Mouse (Mus musculus) MEL (cell line): ENCODE measurements around the gene Ddx6.
A peak's percentile ranks its signal among the peaks of the same experiment; 100 is the strongest.

Source experiments
- CTCF ChIP-seq, 3 experiments: IDR thresholded peaks in 2 of 3; conservative IDR thresholded peaks in 1 of 3; 2 replicates each; pipeline ENCODE4 v1.5.1; 2011 to 2012; ENCODE audit warnings: low read length in 3 of 3, low read depth in 2 of 3, mild to moderate bottlenecking in 2 of 3, improper control_type of control experiment in 1 of 3, inconsistent platforms in 1 of 3, mixed read lengths in 1 of 3, moderate library complexity in 1 of 3; ENCODE audit not compliant: control insufficient read depth in 1 of 3, insufficient read depth in 1 of 3, poor library complexity in 1 of 3, severe bottlenecking in 1 of 3
- EP300 ChIP-seq, 2 experiments: IDR thresholded peaks; 2 replicates each; pipeline ENCODE4 v1.6.1; 2011; ENCODE audit warnings: improper control_type of control experiment in 2 of 2, low read length in 2 of 2, low read depth in 1 of 2, mild to moderate bottlenecking in 1 of 2
- KAT2A ChIP-seq: conservative IDR thresholded peaks from 2 replicates; pipeline ENCODE4 v1.6.1; 2012; ENCODE audit warnings: low read depth, low read length, improper control_type of control experiment, inconsistent platforms
- MAX ChIP-seq: IDR thresholded peaks from 2 replicates; pipeline ENCODE4 v1.6.1; 2011; ENCODE audit warnings: low read length, improper control_type of control experiment
- MAZ ChIP-seq: IDR thresholded peaks from 2 replicates; pipeline ENCODE4 v1.6.1; 2012; ENCODE audit warnings: low read depth, mild to moderate bottlenecking, inconsistent platforms, low read length, improper control_type of control experiment
- NRF1 ChIP-seq: IDR thresholded peaks from 2 replicates; pipeline ENCODE4 v1.6.1; 2014; ENCODE audit warnings: low read depth, mild to moderate bottlenecking, inconsistent platforms, low read length, improper control_type of control experiment, moderate library complexity; ENCODE audit not compliant: poor library complexity, insufficient read depth, severe bottlenecking
- POLR2A ChIP-seq, 2 experiments: IDR thresholded peaks; 2 replicates each; pipeline ENCODE4 v1.6.1; 2011 to 2012; ENCODE audit warnings: low read length in 2 of 2, mild to moderate bottlenecking in 2 of 2, control low read depth in 1 of 2, improper control_type of control experiment in 1 of 2, low read depth in 1 of 2, moderate library complexity in 1 of 2; ENCODE audit not compliant: control insufficient read depth in 1 of 2, insufficient read depth in 1 of 2, poor library complexity in 1 of 2
- RCOR1 ChIP-seq: IDR thresholded peaks from 2 replicates; pipeline ENCODE4 v1.6.1; 2012; ENCODE audit warnings: low read depth, mild to moderate bottlenecking, inconsistent platforms, low read length, improper control_type of control experiment
- SMC3 ChIP-seq: IDR thresholded peaks from 2 replicates; pipeline ENCODE4 v1.6.1; 2011; ENCODE audit warnings: low read depth, low read length, improper control_type of control experiment
- TCF12 ChIP-seq: IDR thresholded peaks from 2 replicates; pipeline ENCODE4 v1.6.1; 2014; ENCODE audit warnings: low read depth, mild to moderate bottlenecking, inconsistent platforms, low read length, improper control_type of control experiment, moderate library complexity
- UBTF ChIP-seq: IDR thresholded peaks from 2 replicates; pipeline ENCODE4 v1.6.1; 2012; ENCODE audit warnings: low read depth, mild to moderate bottlenecking, inconsistent platforms, low read length, improper control_type of control experiment, moderate library complexity, borderline replicate concordance; ENCODE audit not compliant: insufficient read depth

DNA sequence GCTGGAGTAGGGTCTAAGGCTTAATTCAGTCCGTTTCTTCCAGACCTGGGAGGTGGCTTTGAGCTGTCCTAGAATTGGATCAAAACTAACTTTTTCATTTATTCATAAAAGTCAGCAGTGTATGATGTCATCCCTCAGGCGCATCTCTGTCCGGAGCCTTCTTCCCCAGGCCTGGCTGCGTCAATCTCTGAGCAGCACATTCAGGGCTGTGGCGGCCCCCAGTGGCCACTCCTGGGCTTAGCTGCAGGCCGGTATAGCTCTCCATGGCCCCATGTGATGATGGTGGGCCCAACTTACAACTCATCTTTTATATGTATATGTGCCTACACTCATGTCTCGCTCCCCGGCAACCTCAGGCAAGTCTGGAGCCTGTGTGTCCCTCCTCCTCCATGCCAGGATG, 47.3 kb downstream of the Ddx6 start:
- no peak for TF ChIP-seq UBTF
- no peak for TF ChIP-seq NRF1
- TF ChIP-seq POLR2A (IDR thresholded peaks at IDR 0.05; ENCODE audit: control insufficient read depth in 1 of 2, insufficient read depth in 1 of 2, low read depth in 1 of 2, low read length in 2 of 2, poor library complexity in 1 of 2): no peak
- no peak for TF ChIP-seq MAX
- no peak for TF ChIP-seq EP300 (IDR thresholded peaks at IDR 0.05; ENCODE audit: low read depth in 1 of 2, low read length in 2 of 2)
- peak; percentile 47; the same call in 1 of the 2 replicates for TF ChIP-seq MAZ
- no peak for TF ChIP-seq KAT2A
- peak; percentile 93 for TF ChIP-seq SMC3
- peak; percentile 55 to 98 (median 98) for TF ChIP-seq CTCF (IDR thresholded peaks at IDR 0.05 in 2 of 3, conservative IDR thresholded peaks at IDR 0.05 in 1 of 3; ENCODE audit: control insufficient read depth in 1 of 3, insufficient read depth in 1 of 3, low read depth in 2 of 3, low read length in 3 of 3, poor library complexity in 1 of 3, severe bottlenecking in 1 of 3)
- 0 out of 2 replicates have a peak, but pooled peaks have one; percentile 22 for TF ChIP-seq RCOR1
- TF ChIP-seq TCF12: no peak
